Mouse (Mus musculus): ENCODE results near the gene Ptpre. TPM values are rescaled to one million over a fixed set of nuclear protein-coding genes. Genes with fewer than 3 reads are reported as not detected.

Gene Ptpre
- polyA plus RNA-seq, 1 experiment from 2014 or later, result 0.77 TPM

DNA sequence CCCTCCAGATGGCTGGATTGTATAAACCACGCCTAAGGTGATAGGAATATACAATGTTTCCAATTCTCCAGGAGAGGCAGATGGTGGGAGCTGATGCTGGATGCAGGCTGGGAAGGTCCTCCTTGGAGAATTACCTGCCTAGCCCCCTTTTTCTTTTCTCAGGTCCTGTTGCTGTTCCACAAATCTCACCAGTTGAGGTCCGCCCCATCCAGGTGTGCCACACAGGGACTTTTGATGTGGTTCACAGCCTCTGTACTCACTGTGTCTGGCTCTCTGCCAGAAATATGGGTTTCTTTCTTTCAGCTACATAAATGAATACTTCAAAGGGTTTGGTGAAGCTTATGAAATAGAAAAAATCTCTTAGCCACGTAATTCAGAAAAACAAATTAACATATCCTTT, 5.0 kb downstream of the Ptpre start:
- 81% methylated on average over 3 of the region's 3 CpGs for WGBS
- Histone ChIP-seq H3K27ac (ENCODE audit: low read depth, low read length) (no peak overlapping the region), H3K4me3 (ENCODE audit: low read depth, low read length) (no peak overlapping the region), H3K27me3 (ENCODE audit: control insufficient read depth, insufficient read depth, low read length) (peaks cover 6% of the 10 kb centered on the region; the same call in 1 of the 2 replicates), H3K4me1 (replicated peaks; ENCODE audit: control insufficient read depth, insufficient read depth, low read length) (no peaks in the 10 kb centered on the region), H3K9ac (ENCODE audit: low read length) (no peak overlapping the region), H3K36me3 (ENCODE audit: control insufficient read depth, insufficient read depth, low read length) (no peaks in the 10 kb centered on the region), H3K4me2 (ENCODE audit: low read depth, low read length, severe bottlenecking) (no peak overlapping the region), H3K9me3 (ENCODE audit: control insufficient read depth, low read length) (no peaks in the 10 kb centered on the region)
- DNase-seq (ENCODE audit: low spot score), result no peak
- ATAC-seq (replicated peaks; ENCODE audit: low FRiP score), result no peak

DNA sequence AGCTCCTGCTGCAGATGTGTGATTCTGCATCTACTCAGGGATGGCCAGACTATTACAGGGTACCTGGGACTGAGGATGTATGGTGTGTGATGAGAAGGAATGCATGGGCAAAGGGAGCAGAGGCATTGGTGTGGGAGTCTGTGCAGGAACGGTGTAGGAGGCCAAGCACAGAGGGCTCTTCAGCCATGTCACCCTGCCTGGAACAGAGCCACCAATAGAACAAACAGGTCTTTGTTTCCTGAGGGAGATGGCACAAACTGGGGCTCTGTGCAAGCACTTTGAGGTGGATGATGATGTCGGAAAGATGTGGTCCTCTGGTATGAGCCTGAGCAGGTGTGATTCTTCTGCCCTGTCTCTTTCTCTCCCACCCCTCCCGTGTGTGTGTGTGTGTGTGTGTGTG, 5.8 kb downstream of the Ptpre start:
- ATAC-seq (replicated peaks; ENCODE audit: low FRiP score) (no peak), DNase-seq (ENCODE audit: low spot score) (no peak)
- H3K9ac ChIP-seq (ENCODE audit: low read length), result no peak overlapping the region
- peaks cover 6% of the 10 kb centered on the region; the same call in 1 of the 2 replicates for H3K27me3 ChIP-seq (ENCODE audit: control insufficient read depth, insufficient read depth, low read length)
- H3K4me1 ChIP-seq (replicated peaks; ENCODE audit: control insufficient read depth, insufficient read depth, low read length), result no peaks in the 10 kb centered on the region
- no peak overlapping the region for H3K4me2 ChIP-seq (ENCODE audit: low read depth, low read length, severe bottlenecking)
- H3K27ac ChIP-seq (ENCODE audit: low read depth, low read length), result no peak overlapping the region
- no peak overlapping the region for H3K4me3 ChIP-seq (ENCODE audit: low read depth, low read length)
- WGBS, result 83% methylated on average over 3 of the region's 3 CpGs
- no peaks in the 10 kb centered on the region for H3K9me3 ChIP-seq (ENCODE audit: control insufficient read depth, low read length)
- H3K36me3 ChIP-seq (ENCODE audit: control insufficient read depth, insufficient read depth, low read length), result no peaks in the 10 kb centered on the region

DNA sequence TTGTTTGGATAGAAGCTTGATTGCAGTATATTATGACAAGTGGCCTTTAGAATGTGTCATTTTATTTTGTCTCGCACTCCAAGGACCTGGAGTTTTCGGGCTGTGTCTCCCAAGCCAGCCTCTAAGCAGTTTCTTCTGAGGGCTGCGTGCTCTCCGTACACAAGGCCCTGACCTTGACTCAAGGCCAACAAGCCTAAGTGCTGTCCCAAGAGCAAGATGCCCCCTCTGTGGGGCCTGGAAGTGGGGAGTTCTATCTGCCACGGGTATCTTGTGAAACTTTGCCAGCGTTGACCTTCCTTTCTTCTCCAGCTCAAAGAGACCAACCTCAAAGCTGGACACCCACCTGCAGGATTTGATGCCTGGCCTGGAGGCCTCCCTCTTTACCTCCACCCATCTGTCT, 7.0 kb downstream of the Ptpre start:
- H3K4me3 ChIP-seq (ENCODE audit: low read depth, low read length), result no peak overlapping the region
- no peaks in the 10 kb centered on the region for H3K9me3 ChIP-seq (ENCODE audit: control insufficient read depth, low read length)
- WGBS, result 91% methylated on average over 6 of the region's 6 CpGs
- no peak overlapping the region for H3K9ac ChIP-seq (ENCODE audit: low read length)
- DNase-seq (ENCODE audit: low spot score), result no peak
- no peak for ATAC-seq (replicated peaks; ENCODE audit: low FRiP score)
- no peak overlapping the region for H3K27ac ChIP-seq (ENCODE audit: low read depth, low read length)
- H3K36me3 ChIP-seq (ENCODE audit: control insufficient read depth, insufficient read depth, low read length), result no peaks in the 10 kb centered on the region
- H3K4me1 ChIP-seq (replicated peaks; ENCODE audit: control insufficient read depth, insufficient read depth, low read length), result no peaks in the 10 kb centered on the region
- H3K27me3 ChIP-seq (ENCODE audit: control insufficient read depth, insufficient read depth, low read length), result peaks cover 2% of the 10 kb centered on the region; the same call in 1 of the 2 replicates
- no peak overlapping the region for H3K4me2 ChIP-seq (ENCODE audit: low read depth, low read length, severe bottlenecking)

DNA sequence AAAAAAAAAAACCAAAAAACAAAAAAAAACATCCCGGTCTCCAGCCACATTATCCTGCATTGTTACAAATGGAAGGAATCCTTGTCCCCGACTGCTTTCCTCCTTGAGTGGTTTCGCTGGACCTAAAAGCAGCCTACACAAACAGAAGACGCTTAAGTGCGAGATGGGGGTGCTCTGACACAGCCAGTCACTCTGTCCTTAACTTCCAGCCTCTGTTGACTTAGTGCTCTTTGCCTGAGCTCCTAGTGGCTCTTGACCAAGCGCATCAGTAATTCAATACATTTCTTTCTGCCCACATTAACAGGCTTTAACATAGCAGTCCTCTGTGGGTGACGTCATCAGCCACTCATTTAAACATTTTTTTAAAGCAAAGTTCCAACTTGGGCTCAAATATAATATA, 8.7 kb downstream of the Ptpre start:
- WGBS, result 80% methylated on average over 7 of the region's 7 CpGs
- H3K4me2 ChIP-seq (ENCODE audit: low read depth, low read length, severe bottlenecking), result no peak overlapping the region
- no peaks in the 10 kb centered on the region for H3K27me3 ChIP-seq (ENCODE audit: control insufficient read depth, insufficient read depth, low read length)
- ATAC-seq (replicated peaks; ENCODE audit: low FRiP score) (no peak), DNase-seq (ENCODE audit: low spot score) (no peak)
- H3K9ac ChIP-seq (ENCODE audit: low read length), result no peak overlapping the region
- H3K4me1 ChIP-seq (replicated peaks; ENCODE audit: control insufficient read depth, insufficient read depth, low read length), result no peaks in the 10 kb centered on the region
- no peak overlapping the region for H3K27ac ChIP-seq (ENCODE audit: low read depth, low read length)
- H3K4me3 ChIP-seq (ENCODE audit: low read depth, low read length), result no peak overlapping the region
- no peaks in the 10 kb centered on the region for H3K9me3 ChIP-seq (ENCODE audit: control insufficient read depth, low read length)
- no peaks in the 10 kb centered on the region for H3K36me3 ChIP-seq (ENCODE audit: control insufficient read depth, insufficient read depth, low read length)

DNA sequence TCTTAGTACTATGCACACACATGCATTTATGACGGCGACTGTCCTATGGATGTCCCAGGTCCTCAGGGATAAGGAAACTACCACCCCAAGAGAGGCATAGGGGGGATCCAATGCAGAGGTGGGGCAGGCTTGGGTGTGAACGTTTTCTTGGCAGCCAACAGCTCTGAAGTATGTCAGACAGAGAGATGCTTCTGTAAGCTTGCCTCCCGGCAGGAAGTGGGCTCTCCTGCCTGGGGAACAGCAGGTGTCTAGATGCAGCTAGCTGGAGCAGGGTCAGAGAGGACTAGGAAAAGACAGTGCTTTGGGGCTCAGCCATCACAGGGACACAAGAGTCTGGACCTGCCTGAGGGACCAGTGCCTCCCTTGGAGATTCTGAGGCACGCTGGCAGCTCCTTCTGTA, 9.2 kb downstream of the Ptpre start:
- Histone ChIP-seq H3K4me3 (ENCODE audit: low read depth, low read length) (no peak overlapping the region), H3K27me3 (ENCODE audit: control insufficient read depth, insufficient read depth, low read length) (no peaks in the 10 kb centered on the region), H3K36me3 (ENCODE audit: control insufficient read depth, insufficient read depth, low read length) (no peaks in the 10 kb centered on the region), H3K4me2 (ENCODE audit: low read depth, low read length, severe bottlenecking) (no peak overlapping the region), H3K4me1 (replicated peaks; ENCODE audit: control insufficient read depth, insufficient read depth, low read length) (no peaks in the 10 kb centered on the region), H3K27ac (ENCODE audit: low read depth, low read length) (no peak overlapping the region), H3K9me3 (ENCODE audit: control insufficient read depth, low read length) (no peaks in the 10 kb centered on the region), H3K9ac (ENCODE audit: low read length) (no peak overlapping the region)
- no peak for ATAC-seq (replicated peaks; ENCODE audit: low FRiP score)
- no peak for DNase-seq (ENCODE audit: low spot score)
- 68% methylated on average over 5 of the region's 5 CpGs for WGBS

DNA sequence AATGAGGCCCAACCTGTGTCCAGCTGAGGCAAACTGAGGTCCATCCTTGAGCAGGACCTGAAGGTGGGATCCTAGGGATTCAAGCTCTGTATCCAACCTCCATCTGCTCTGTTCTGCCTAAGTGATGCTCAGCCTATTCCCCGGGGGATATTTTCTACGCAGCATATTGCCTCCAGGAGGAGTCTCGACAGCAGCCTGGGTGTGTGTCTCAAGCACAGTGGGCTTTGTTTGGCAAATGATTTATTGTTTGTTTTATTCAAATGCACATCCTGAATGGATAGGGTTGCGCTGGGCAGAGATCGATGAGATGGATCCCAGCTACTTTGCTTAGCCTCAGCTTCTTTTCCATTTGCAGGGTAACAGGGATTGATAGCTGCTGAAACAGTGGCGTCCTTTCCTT, 11.2 kb downstream of the Ptpre start:
- Histone ChIP-seq H3K9ac (ENCODE audit: low read length) (no peak overlapping the region), H3K27ac (ENCODE audit: low read depth, low read length) (no peak overlapping the region), H3K4me2 (ENCODE audit: low read depth, low read length, severe bottlenecking) (no peak overlapping the region), H3K27me3 (ENCODE audit: control insufficient read depth, insufficient read depth, low read length) (no peaks in the 10 kb centered on the region), H3K4me1 (replicated peaks; ENCODE audit: control insufficient read depth, insufficient read depth, low read length) (no peaks in the 10 kb centered on the region), H3K36me3 (ENCODE audit: control insufficient read depth, insufficient read depth, low read length) (no peaks in the 10 kb centered on the region), H3K4me3 (ENCODE audit: low read depth, low read length) (no peak overlapping the region), H3K9me3 (ENCODE audit: control insufficient read depth, low read length) (no peaks in the 10 kb centered on the region)
- 81% methylated on average over 6 of the region's 6 CpGs for WGBS
- no peak for DNase-seq (ENCODE audit: low spot score)
- no peak for ATAC-seq (replicated peaks; ENCODE audit: low FRiP score)

DNA sequence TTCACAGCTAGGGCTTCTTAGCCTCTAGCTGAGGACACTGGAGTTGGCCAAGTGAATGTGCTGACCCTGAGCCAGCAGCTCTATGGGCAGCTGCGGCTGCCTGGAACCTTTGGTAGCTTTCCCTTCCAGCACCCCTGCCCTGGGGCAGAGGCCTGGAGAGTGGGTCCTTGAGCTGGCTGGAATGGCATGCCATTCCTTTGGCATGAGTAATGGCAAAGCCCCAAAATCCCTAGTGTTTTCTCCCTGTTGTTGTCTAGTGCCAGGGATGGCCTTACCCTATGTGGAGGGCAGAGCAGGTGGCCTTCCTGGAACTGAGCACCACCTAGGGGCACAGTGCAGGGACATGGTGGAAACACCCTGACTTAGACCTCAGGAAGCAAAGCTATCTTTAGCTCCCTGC, 14.3 kb downstream of the Ptpre start:
- no peak for DNase-seq (ENCODE audit: low spot score)
- Histone ChIP-seq H3K27ac (ENCODE audit: low read depth, low read length) (no peak overlapping the region), H3K27me3 (ENCODE audit: control insufficient read depth, insufficient read depth, low read length) (no peaks in the 10 kb centered on the region), H3K9ac (ENCODE audit: low read length) (no peak overlapping the region), H3K4me1 (replicated peaks; ENCODE audit: control insufficient read depth, insufficient read depth, low read length) (no peaks in the 10 kb centered on the region), H3K4me2 (ENCODE audit: low read depth, low read length, severe bottlenecking) (no peak overlapping the region), H3K36me3 (ENCODE audit: control insufficient read depth, insufficient read depth, low read length) (no peaks in the 10 kb centered on the region), H3K9me3 (ENCODE audit: control insufficient read depth, low read length) (no peaks in the 10 kb centered on the region), H3K4me3 (ENCODE audit: low read depth, low read length) (no peak overlapping the region)
- 83% methylated on average over 1 of the region's 1 CpGs for WGBS
- ATAC-seq (replicated peaks; ENCODE audit: low FRiP score), result no peak

DNA sequence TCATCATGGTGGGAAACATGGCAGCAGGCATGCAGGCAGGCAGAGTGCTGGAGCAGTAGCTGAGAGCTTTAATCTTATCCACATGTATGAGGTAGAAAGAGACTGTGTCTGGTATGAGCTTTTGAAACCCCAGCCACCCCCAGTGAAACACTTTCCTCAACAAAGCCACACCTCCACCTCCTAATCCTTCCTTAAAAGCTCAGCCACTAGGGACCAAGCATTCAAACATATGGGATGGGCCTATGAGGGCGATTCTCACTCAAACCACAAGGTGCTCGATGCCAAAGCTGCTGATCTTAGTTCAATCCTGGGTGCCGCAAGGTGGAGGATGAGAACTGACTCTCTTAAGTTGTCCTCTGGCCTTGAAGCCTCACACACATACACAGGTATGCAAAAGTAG, 16.3 kb downstream of the Ptpre start:
- Histone ChIP-seq H3K27me3 (ENCODE audit: control insufficient read depth, insufficient read depth, low read length) (no peaks in the 10 kb centered on the region), H3K4me2 (ENCODE audit: low read depth, low read length, severe bottlenecking) (no peak overlapping the region), H3K36me3 (ENCODE audit: control insufficient read depth, insufficient read depth, low read length) (no peaks in the 10 kb centered on the region), H3K9ac (ENCODE audit: low read length) (no peak overlapping the region), H3K4me1 (replicated peaks; ENCODE audit: control insufficient read depth, insufficient read depth, low read length) (no peaks in the 10 kb centered on the region), H3K9me3 (ENCODE audit: control insufficient read depth, low read length) (no peaks in the 10 kb centered on the region), H3K4me3 (ENCODE audit: low read depth, low read length) (no peak overlapping the region), H3K27ac (ENCODE audit: low read depth, low read length) (no peak overlapping the region)
- DNase-seq (ENCODE audit: low spot score), result no peak
- ATAC-seq (replicated peaks; ENCODE audit: low FRiP score), result no peak
- 83% methylated on average over 3 of the region's 3 CpGs for WGBS

DNA sequence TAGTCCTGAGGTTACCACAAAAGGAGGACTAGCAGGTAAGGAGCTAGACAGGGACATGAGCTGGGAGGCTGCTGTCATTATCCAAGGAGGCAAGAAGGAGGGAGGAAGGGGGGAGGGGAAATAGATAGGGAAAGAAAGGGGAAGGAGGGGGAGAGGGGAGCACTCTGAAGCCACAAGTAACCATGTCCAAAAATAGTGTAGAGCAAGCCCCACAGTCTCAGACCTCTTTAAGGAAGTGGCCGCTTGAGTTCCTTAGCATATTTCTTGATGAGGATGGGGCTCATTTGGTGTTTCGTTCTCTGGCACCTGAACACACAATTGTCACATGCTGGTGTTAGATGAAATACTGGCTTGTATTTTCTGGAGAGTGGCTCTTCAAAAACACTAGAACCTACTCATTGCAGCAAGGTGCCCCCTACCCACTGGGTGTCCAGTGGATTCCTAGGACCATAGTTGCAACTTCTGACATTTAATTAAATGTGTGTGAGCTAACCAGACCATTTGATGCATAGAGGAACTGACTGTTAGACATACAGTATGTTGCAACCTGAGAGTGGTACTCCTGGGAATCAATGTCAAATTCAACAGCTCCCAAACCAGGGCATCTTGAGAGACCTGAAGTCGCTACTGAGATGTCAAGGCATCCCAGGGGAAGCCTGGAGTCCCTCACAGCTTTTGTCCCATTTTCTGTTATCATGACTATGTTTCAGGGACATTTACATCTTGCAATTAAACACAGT, 19.6 kb downstream of the Ptpre start:
- H3K4me1 ChIP-seq (replicated peaks; ENCODE audit: control insufficient read depth, insufficient read depth, low read length), result no peaks in the 10 kb centered on the region
- no peak overlapping the region for H3K4me3 ChIP-seq (ENCODE audit: low read depth, low read length)
- DNase-seq (ENCODE audit: low spot score) (no peak), ATAC-seq (replicated peaks; ENCODE audit: low FRiP score) (no peak)
- H3K9me3 ChIP-seq (ENCODE audit: control insufficient read depth, low read length), result no peaks in the 10 kb centered on the region
- H3K4me2 ChIP-seq (ENCODE audit: low read depth, low read length, severe bottlenecking), result no peak overlapping the region
- 89% methylated on average over 3 of the region's 3 CpGs for WGBS
- H3K27me3 ChIP-seq (ENCODE audit: control insufficient read depth, insufficient read depth, low read length), result no peaks in the 10 kb centered on the region
- H3K27ac ChIP-seq (ENCODE audit: low read depth, low read length), result no peak overlapping the region
- no peaks in the 10 kb centered on the region for H3K36me3 ChIP-seq (ENCODE audit: control insufficient read depth, insufficient read depth, low read length)
- no peak overlapping the region for H3K9ac ChIP-seq (ENCODE audit: low read length)

Measured in forebrain, embryonic 11.5 days (tissue).